Mouse (Mus musculus) embryonic fibroblast, embryonic 13.5 days (primary cell): Measurements from ENCODE around the gene Mif4gd. TPM values are rescaled to one million over a fixed set of nuclear protein-coding genes. Genes with fewer than 3 reads are reported as not detected.

ENCODE experiments used
- H3K27ac ChIP-seq: 2 replicates; pipeline ENCODE4 v1.5.1; 2012; ENCODE audit warnings: low read length, control low read depth, inconsistent platforms; ENCODE audit not compliant: insufficient read depth
- H3K4me1 ChIP-seq: 2 replicates; pipeline ENCODE4 v1.6.1; 2011; ENCODE audit warnings: low read length; ENCODE audit not compliant: control insufficient read depth, insufficient read depth
- H3K4me3 ChIP-seq: 2 replicates; pipeline ENCODE4 v1.5.1; 2011; ENCODE audit warnings: mild to moderate bottlenecking, control low read depth, low read length; ENCODE audit not compliant: insufficient read depth
- CTCF ChIP-seq: IDR thresholded peaks from 2 replicates; pipeline ENCODE4 v1.5.1; 2011; ENCODE audit warnings: mild to moderate bottlenecking, control low read depth, low read length, moderate library complexity, borderline replicate concordance; ENCODE audit not compliant: insufficient read depth
- POLR2A ChIP-seq: IDR thresholded peaks from 2 replicates; pipeline ENCODE4 v1.6.1; 2011; ENCODE audit warnings: low read depth, mild to moderate bottlenecking, control low read depth, low read length, moderate library complexity
- polyA plus RNA-seq: library from polyadenylated mRNA; stranded (reverse); fragments of >200 nt; gene quantifications from 2 replicates; pipeline ENCODE4 v1.2.4, GENCODE M21; 2011; ENCODE audit warnings: low read depth; ENCODE audit not compliant: missing spikeins, insufficient read length

The Mif4gd gene
- polyA plus RNA-seq, 1 experiment, result 26.6 TPM

GRCm38 (mm10) chr11:115615108-115615825 is 2.5 kb upstream of the Mif4gd start:
- no peak for TF ChIP-seq POLR2A
- no peak for TF ChIP-seq CTCF
- no peaks in the 10 kb centered on the region for H3K4me1 ChIP-seq
- no peak overlapping the region for H3K4me3 ChIP-seq
- H3K27ac ChIP-seq, result no peak overlapping the region

GRCm38 (mm10) chr11:115614346-115615107 is 1.8 kb upstream of the Mif4gd start:
- H3K4me1 ChIP-seq, result no peaks in the 10 kb centered on the region
- H3K4me3 ChIP-seq, result no peak overlapping the region
- TF ChIP-seq POLR2A (no peak), CTCF (no peak)
- H3K27ac ChIP-seq, result no peak overlapping the region

GRCm38 (mm10) chr11:115613138-115613945 is 573 bp upstream of the Mif4gd start:
- peak overlapping the region; percentile 88 for H3K27ac ChIP-seq
- peak overlapping the region; percentile 84 for H3K4me3 ChIP-seq
- no peaks in the 10 kb centered on the region for H3K4me1 ChIP-seq
- TF ChIP-seq CTCF, result no peak
- TF ChIP-seq POLR2A, result 0 out of 2 replicates have a peak, but pooled peaks have one; percentile 28

- no peak for TF ChIP-seq CTCF
- TF ChIP-seq POLR2A, result no peak
- H3K4me3 ChIP-seq, result peak overlapping the region; percentile 66
Observed at GRCm38 (mm10) chr11:115612059-115612409, 735 bp downstream of the Mif4gd start.

GRCm38 (mm10) chr11:115611173-115611572 is 1.6 kb downstream of the Mif4gd start:
- no peak for TF ChIP-seq CTCF
- TF ChIP-seq POLR2A, result no peak
- H3K27ac ChIP-seq, result no peak overlapping the region
- H3K4me3 ChIP-seq, result no peak overlapping the region
- no peaks in the 10 kb centered on the region for H3K4me1 ChIP-seq

More at GRCm38 (mm10) chr11:115612059-115612409, 735 bp downstream of the Mif4gd start:
- no peaks in the 10 kb centered on the region for H3K4me1 ChIP-seq
- H3K27ac ChIP-seq, result peak overlapping the region; percentile 48

- no peak overlapping the region for H3K4me3 ChIP-seq
- no peak overlapping the region for H3K27ac ChIP-seq
- TF ChIP-seq POLR2A (no peak; the same call in 1 of the 2 replicates), CTCF (no peak)
- H3K4me1 ChIP-seq, result peaks cover 3% of the 10 kb centered on the region; the same call in 1 of the 2 replicates
Observed at GRCm38 (mm10) chr11:115609576-115609975, 3.2 kb downstream of the Mif4gd start.

- Histone ChIP-seq H3K4me1 (peaks cover 3% of the 10 kb centered on the region; the same call in 1 of the 2 replicates), H3K27ac (no peak overlapping the region), H3K4me3 (no peak overlapping the region)
- TF ChIP-seq CTCF (no peak), POLR2A (no peak)
Observed at GRCm38 (mm10) chr11:115608421-115609399, 4.1 kb downstream of the Mif4gd start.

- H3K4me3 ChIP-seq, result no peak overlapping the region
- TF ChIP-seq POLR2A, result no peak
- no peak for TF ChIP-seq CTCF
- H3K27ac ChIP-seq, result no peak overlapping the region
- peaks cover 11% of the 10 kb centered on the region for H3K4me1 ChIP-seq
Observed at GRCm38 (mm10) chr11:115606733-115607132, 6.0 kb downstream of the Mif4gd start.
